Mouse (Mus musculus): ENCODE measurements around the gene Nsmf.

Gene Nsmf

DNA sequence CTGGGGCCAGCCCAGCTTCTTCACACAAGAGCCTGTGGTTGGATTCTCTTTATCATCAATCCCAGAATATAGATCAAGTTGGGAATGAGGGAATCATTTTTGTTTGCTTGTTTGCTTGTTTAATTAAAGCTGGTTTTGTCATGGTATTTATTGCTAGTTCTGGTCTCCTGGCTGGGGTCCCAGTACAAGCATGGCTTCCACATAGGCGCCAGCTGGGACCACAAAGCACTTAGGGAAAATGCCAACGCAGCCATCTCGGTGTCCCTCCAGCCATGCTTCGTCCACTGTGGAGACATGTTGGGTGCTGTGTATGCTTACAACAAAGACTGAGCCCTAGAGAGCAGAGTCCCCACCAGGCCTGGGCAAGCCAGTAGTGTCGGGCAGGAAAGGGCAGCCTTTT is 31.4 kb downstream of the Nsmf start:
- no peak for DNase-seq (ENCODE audit: low read depth, low spot score)

DNA sequence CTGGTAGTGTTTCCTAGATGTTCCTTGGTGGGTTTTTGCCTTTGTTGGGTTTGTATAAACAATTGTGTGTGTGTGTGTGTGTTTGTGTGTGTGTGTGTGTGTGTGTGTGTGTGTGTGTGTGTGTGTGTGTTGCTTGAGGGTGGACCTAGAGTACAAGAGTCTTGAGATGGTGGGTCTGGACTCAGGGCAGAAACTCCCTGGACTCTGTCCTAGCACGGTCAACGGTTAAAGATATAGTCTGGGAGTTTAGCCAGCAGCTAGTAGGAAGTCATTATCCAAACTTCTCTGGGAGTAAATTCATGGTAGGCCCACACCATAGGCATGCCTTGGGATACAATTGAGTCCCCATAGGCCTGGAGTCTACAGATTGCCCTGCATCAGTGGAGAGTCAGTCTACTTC is 33.7 kb downstream of the Nsmf start:
- DNase-seq (ENCODE audit: low read depth, low spot score), result no peak

DNA sequence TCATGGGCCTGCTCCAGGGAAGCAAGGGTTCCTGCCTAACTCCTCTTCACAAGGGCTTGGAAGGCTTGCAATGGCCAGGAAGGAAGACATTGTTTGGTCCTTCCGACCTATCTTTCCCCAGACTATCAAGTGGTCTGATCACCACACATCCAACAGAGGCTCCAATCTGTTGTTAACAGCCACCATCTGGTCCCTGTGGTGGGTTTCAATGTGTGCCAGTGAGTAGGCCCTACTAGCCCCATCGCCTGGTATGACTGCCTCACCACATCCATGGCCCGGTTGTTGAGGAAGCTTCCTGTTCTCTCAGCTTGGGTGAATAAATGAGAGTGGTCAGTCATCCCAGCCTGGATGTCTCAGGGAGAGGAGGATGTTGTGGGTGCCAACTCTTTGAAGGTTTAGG is 34.5 kb downstream of the Nsmf start:
- DNase-seq (ENCODE audit: low read depth, low spot score), result no peak

DNA sequence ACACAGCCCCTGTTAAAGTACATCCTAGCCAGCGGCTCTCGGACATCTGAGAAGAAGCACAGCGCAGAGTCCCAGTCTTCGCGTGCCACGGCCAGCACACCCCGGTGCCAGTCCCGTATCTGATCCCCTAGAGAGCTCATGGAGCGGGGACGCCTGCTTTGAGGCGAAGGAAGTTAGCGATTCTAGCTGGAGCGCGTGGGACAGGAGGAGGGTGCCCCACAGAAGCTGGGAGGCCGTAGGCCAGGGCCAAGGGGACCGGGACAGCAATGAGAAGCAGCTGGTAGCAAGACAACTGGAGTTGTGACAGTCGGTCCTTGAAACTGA is 40.6 kb downstream of the Nsmf start:
- no peak for DNase-seq (ENCODE audit: low read depth, low spot score)

DNA sequence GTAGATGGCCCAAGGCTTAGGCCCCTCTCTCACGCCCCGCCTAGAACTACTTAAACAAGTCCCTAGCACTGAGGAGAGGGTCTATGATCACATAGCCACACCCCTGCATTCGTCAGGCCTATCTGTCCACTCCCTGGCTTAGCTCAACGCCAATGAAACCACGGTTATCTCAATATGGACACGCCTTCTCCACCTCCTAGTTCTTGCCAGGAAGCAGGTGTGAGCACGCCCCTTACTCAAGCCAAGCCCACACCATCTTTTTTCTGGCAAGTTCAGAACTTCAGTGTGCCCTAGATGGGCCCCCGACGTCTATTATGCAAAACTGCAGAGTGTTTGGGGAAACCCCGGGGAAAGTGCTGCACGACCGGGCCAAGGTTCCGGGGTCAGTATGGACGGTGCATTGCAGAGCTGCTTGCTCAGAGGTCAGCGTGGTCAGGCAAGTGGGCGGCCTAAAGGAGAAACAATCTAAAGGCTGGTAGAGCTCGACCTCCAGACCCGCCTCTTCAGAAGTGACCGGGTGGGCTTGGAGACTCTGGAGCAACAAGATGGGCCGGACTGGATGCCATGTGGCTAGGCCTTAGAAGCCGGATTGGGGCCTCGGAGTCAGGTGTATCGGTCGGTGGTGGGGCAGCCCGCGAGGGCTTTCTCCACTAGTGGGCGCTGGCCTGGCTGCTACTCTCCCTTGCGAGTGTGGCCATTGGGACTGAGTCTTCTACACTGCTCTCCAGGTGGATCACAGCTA is 41.1 kb downstream of the Nsmf start, which contains the start of gene Noxa1:
Gene Noxa1 (minus strand): TSS at position 41 of the 742 bp plus-strand sequence.
- peak; percentile 66 for DNase-seq (ENCODE audit: low read depth, low spot score)

GRCm38 (mm10) chr2:25098005-25098615 is 44.0 kb downstream of the Nsmf start:
- no peak for DNase-seq (ENCODE audit: low read depth, low spot score)

DNA sequence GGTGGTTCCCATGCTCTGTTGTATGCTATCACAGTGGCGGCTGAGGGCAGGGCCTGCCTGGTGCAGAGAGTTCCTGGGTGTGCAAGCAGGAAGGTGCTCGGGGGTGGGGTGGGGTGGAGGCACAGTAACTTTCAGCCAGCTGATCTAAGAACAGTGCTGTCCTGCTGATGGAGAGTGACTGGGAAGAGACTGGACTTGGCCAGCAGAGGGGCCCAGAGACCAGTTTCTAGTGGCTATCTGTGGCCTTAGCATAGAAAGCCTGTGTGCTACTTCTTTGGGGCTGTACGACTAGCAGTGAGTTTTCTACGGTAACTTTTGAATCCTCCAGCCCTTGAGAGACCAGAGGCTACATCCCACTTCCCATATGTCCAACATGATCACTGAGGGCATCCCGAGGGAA is 44.8 kb downstream of the Nsmf start:
- no peak for DNase-seq (ENCODE audit: low read depth, low spot score)

DNA sequence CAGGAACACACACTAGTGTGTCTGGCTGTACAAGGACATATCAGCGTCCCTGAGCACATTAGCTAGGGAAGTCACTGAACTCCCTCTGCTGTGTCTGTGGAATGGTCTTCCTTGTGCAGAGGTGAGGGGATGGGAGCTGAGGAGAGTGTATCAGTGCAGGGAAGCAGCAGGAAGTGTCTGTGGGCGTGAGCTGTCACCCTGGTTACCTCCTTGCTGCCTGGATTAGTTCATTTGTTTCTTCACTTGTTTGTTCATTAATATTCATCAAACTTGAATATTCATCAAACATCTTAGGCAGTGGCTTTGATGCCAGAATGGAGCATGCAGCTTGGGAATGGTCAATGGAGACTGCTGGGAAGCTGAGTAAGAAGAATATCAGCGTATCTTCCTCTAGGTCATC is 45.5 kb downstream of the Nsmf start:
- DNase-seq (ENCODE audit: low read depth, low spot score), result peak; percentile 8

GRCm38 (mm10) chr2:25104122-25104521 is 50.0 kb downstream of the Nsmf start:
- no peak for DNase-seq (ENCODE audit: low read depth, low spot score)

GRCm38 (mm10) chr2:25106045-25106444 is 51.9 kb downstream of the Nsmf start:
- no peak for DNase-seq (ENCODE audit: low read depth, low spot score)

DNA sequence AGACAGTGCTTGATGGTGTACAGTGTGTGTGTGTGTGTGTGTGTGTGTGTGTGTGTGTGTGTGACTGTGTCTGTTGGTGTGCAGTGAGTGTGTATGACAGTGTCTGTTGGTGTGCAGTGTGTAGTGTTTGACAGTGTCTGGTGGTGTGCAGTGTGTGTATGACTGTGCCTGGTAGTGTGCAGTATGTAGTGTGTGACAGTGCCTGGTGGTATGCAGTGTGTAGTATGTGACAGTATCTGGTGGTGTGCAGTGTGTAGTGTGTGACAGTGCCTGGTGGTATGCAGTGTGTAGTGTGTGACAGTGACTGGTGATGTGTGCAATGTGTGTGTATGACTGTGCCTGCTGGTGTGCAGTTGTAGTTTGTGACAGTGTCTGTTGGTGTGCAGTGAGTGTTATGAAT is 55.3 kb downstream of the Nsmf start:
- no peak for DNase-seq (ENCODE audit: low read depth, low spot score)

DNA sequence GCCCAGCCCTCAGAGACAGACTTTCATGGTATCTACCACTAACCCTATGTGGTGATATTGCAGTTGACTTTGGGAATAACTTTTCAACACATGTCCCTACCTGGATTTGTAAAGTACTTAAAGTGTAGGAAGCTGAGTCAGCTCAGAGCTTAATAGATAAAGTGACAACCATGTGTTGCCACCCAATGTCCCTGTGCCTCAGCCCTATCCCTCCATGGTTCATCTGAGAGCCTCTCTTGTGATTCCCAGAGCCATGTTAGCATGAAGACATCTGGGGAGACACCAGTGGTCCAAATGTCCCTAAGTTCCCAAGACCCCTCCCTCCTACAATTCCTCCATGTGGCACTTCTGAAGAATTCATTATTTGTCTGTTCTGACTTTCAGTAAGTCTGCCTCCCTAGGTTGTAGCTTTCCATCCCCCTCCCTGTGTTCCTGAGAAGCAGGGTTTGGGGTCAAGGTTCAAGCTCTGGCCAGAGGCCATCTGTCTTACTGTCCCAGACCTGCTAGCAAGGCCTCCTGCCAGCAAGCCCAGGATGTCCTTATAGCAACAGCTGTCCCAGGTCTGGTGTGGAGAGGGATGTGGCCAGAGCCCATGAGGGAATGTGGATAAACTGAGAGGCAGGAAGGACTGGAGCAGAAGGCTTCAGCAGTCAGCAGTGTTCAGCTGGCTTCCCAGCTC is 56.5 kb downstream of the Nsmf start:
- no peak for DNase-seq (ENCODE audit: low read depth, low spot score)

DNA sequence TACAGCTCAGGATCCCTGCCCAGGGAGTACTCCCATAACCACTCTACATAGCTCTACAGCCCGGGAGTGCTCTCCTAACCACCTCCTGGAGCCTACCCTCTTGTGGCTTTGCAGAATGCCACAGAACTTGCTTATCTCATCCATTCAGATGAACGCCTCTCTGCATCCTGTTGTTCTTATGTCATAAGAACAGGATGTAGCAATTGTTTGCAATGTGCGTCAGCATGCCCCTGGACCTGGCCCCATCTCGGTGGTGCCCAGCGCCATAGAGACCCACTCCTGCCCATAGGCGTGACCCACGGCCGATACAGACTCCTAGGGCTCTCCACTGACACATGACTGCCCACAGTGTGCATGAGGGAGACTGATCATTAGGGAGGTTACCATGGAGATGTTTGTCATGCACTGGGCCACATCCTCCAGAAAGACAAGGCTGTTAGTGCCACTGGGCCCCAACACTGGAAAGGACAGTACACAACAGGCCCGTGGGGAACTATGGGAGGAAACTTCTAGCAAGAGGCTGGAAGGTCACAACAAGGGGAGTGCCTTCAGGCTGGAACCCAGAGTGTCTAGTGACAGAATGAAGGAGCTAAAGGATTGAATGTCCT is 57.1 kb downstream of the Nsmf start:
- no peak for DNase-seq (ENCODE audit: low read depth, low spot score)
